Mouse (Mus musculus) embryonic facial prominence, embryonic 15.5 days (tissue): ENCODE measurements at regions not wholly inside any gene's neighbourhood (a gene's known extent, or its start where the extent isn't known, plus 50 kb on each side); places are given as distances from the start of the nearest gene placed in this dataset.

Source experiments
- ATAC-seq: fragments of 200-750 bp; cut with Nextera tagmentation; 2 replicates; pipeline ENCODE4 v1.8.0; 2017; ENCODE audit warnings: low read depth, moderate TSS enrichment; ENCODE audit not compliant: insufficient number of reproducible peaks, low FRiP score, low TSS enrichment
- H3K27ac ChIP-seq: fragments of 300-500 bp; sonication (generic); replicated peaks from 2 replicates; pipeline ENCODE4 v1.5.1; 2015; ENCODE audit warnings: mild to moderate bottlenecking, inconsistent platforms
- H3K27me3 ChIP-seq: fragments of 300-500 bp; sonication (generic); 2 replicates; pipeline ENCODE4 v1.6.1; 2015; ENCODE audit warnings: inconsistent platforms
- H3K36me3 ChIP-seq: fragments of 300-500 bp; sonication (generic); 2 replicates; pipeline ENCODE4 v1.6.1; 2015; ENCODE audit warnings: mild to moderate bottlenecking, inconsistent platforms
- H3K4me1 ChIP-seq: fragments of 300-500 bp; sonication (generic); 2 replicates; pipeline ENCODE4 v1.6.1; 2015; ENCODE audit warnings: inconsistent platforms
- H3K4me2 ChIP-seq: fragments of 300-500 bp; sonication (generic); replicated peaks from 2 replicates; pipeline ENCODE4 v1.6.1; 2015; ENCODE audit warnings: mild to moderate bottlenecking, inconsistent platforms
- H3K4me3 ChIP-seq: fragments of 300-500 bp; sonication (generic); replicated peaks from 2 replicates; pipeline ENCODE4 v1.5.1; 2015; ENCODE audit warnings: mild to moderate bottlenecking, inconsistent platforms
- H3K9ac ChIP-seq: fragments of 300-500 bp; sonication (generic); 2 replicates; pipeline ENCODE4 v1.6.1; 2015; ENCODE audit warnings: inconsistent platforms
- H3K9me3 ChIP-seq: fragments of 300-500 bp; sonication (generic); replicated peaks from 2 replicates; pipeline ENCODE4 v1.6.1; 2016; ENCODE audit warnings: inconsistent platforms
- WGBS: fragments of 180-500 bp; shearing (Covaris S2); methylation state at CpG from one replicate; pipeline ENCODE4 v1.1.7; 2015; 5-methylcytosine and 5-hydroxymethylcytosine counted together

DNA sequence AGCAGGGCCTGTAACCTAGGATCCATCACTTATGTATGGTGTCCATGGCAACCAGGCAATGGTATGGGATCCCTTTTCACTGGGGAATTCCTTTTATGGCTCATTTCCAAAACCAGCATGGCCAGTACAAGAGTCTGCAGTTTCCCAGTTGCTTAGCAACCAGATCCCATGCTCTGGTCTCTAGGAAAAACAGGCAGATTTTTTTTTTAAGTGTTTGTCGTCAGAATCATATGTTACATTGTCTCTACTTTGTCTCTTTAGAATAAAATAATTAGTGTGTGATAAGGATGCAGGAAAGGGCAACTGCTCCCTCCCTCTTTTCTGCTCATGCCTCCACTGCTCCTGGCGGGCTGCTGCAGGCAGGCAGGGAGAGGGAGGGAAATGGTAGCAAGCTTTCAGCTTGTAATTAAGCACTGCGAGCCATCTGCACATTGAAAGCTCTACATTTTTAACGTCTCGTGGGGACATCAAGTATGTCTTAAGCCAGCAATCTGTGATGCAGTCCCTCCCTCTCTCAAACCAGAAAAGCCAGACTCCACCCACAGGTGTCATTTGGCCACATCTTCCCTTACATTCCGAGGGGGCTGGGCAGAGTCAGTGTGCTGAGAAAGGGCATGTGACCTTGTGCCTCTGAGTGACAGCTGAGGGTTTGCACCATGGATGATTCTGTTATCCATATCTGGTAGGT is 51.6 kb upstream of the March10 start:
- WGBS, result 2% methylated on average over 6 of the region's 6 CpGs
- Histone ChIP-seq H3K9me3 (no peaks in the 10 kb centered on the region), H3K27ac (peak overlapping the region; percentile 45; the same call in 1 of the 2 replicates), H3K36me3 (no peaks in the 10 kb centered on the region), H3K4me2 (0 out of 2 replicates have a peak overlapping the region, but pooled peaks have one; percentile 12), H3K27me3 (no peaks in the 10 kb centered on the region), H3K4me3 (no peak overlapping the region), H3K4me1 (peaks cover 35% of the 10 kb centered on the region), H3K9ac (no peak overlapping the region)
- no peak for ATAC-seq

DNA sequence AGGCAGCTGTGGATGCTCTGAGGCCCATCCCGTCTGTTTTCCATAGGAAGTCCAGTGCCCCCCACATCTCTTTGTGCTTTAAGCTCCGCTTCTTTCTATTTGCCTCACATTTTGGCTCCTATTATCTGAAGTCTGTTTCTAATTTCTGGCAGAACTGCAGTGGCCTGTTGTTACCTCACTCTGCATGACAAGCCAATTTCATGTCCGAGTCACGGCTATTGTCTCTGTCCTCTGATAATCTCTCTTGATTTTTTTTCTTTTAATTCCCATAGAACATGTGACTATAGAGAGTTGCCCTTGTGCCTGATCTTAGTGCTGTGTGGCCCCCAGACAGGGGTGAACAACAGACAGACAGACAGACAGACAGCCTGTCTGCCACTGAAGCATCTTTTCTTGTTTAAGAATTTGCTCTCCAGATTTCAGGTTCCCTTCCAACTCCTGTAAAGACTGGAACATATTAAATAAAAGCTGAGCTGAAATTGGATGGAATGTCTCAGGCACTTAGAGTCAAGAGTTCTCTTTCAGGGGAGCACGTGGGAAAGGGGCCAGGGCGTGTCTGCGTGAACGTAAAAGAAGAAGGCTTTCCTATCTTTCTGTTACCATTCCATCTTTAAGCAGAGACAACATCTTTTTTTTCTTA is 50.9 kb upstream of the March10 start:
- H3K4me1 ChIP-seq, result peaks cover 32% of the 10 kb centered on the region
- H3K27me3 ChIP-seq, result no peaks in the 10 kb centered on the region
- WGBS, result 21% methylated on average over 8 of the region's 8 CpGs
- no peaks in the 10 kb centered on the region for H3K36me3 ChIP-seq
- 0 out of 2 replicates have a peak overlapping the region, but pooled peaks have one; percentile 12 for H3K4me2 ChIP-seq
- ATAC-seq, result peak; percentile 36
- H3K9me3 ChIP-seq, result no peaks in the 10 kb centered on the region
- H3K9ac ChIP-seq, result no peak overlapping the region
- no peak overlapping the region for H3K4me3 ChIP-seq
- peak overlapping the region; percentile 71 for H3K27ac ChIP-seq
